Mouse (Mus musculus) MEL-GATA-1-ER (cell line): ENCODE data around the gene Sepsecs.
"Not testable (repeated sequence)": the region's sequence is repeated elsewhere in the genome, so short reads cannot be mapped to it uniquely, and the experiment has no call there.

ENCODE experiments used
- DNase-seq: peaks from one replicate; pipeline ENCODE4 v3.0.0-alpha.2; 2012; ENCODE audit warnings: low read depth; ENCODE audit errors: extremely low read depth

The Sepsecs gene

GRCm38 (mm10) chr5:52669426-52670191, at the start of gene Sepsecs:
Sepsecs (minus strand) TSS chr5:52669708.
- DNase-seq = peak; percentile 68

GRCm38 (mm10) chr5:52716742-52717448, 47.4 kb upstream of the Sepsecs start:
- DNase-seq = no peak

- DNase-seq = peak; percentile 8
These were observed 43.2 kb upstream of the Sepsecs start for GRCm38 (mm10) chr5:52712704-52713103.

- no peak for DNase-seq
These were observed 35.1 kb upstream of the Sepsecs start for GRCm38 (mm10) chr5:52704562-52704961.

- not testable (repeated sequence) for DNase-seq
These were observed 28.5 kb upstream of the Sepsecs start for GRCm38 (mm10) chr5:52697882-52698440.

GRCm38 (mm10) chr5:52697291-52697690, 27.8 kb upstream of the Sepsecs start:
- no peak for DNase-seq

GRCm38 (mm10) chr5:52687741-52688455, 18.4 kb upstream of the Sepsecs start:
- no peak for DNase-seq

GRCm38 (mm10) chr5:52681111-52681510, 11.6 kb upstream of the Sepsecs start:
- no peak for DNase-seq

GRCm38 (mm10) chr5:52680191-52680590, 10.7 kb upstream of the Sepsecs start:
- DNase-seq = no peak

GRCm38 (mm10) chr5:52678498-52679070, 9.1 kb upstream of the Sepsecs start:
- no peak for DNase-seq

- DNase-seq = no peak
These were observed 7.6 kb upstream of the Sepsecs start for GRCm38 (mm10) chr5:52677126-52677525.

GRCm38 (mm10) chr5:52674384-52675069, 5.0 kb upstream of the Sepsecs start:
- no peak for DNase-seq

GRCm38 (mm10) chr5:52673341-52673740, 3.8 kb upstream of the Sepsecs start:
- DNase-seq = no peak

GRCm38 (mm10) chr5:52670745-52671144, 1.2 kb upstream of the Sepsecs start:
- no peak for DNase-seq

GRCm38 (mm10) chr5:52666766-52667165, 2.7 kb downstream of the Sepsecs start:
- no peak for DNase-seq

- DNase-seq = no peak
These were observed 11.6 kb downstream of the Sepsecs start for GRCm38 (mm10) chr5:52657957-52658356.

GRCm38 (mm10) chr5:52657336-52657735, 12.2 kb downstream of the Sepsecs start:
- DNase-seq = no peak

- no peak for DNase-seq
These were observed 13.5 kb downstream of the Sepsecs start for GRCm38 (mm10) chr5:52655992-52656391.

GRCm38 (mm10) chr5:52654961-52655360, 14.5 kb downstream of the Sepsecs start:
- DNase-seq = no peak

GRCm38 (mm10) chr5:52652606-52653005, 16.9 kb downstream of the Sepsecs start:
- DNase-seq = no peak

GRCm38 (mm10) chr5:52652086-52652485, 17.4 kb downstream of the Sepsecs start:
- no peak for DNase-seq
